Mouse (Mus musculus): ENCODE results near the gene Herc4.

Herc4 gene

GRCm38 (mm10) chr10:63243493-63244054 is at the start of gene Herc4:
TSS of gene Herc4 (plus strand) at chr10:63243810.
- peak; percentile 77 for DNase-seq (ENCODE audit: extremely low spot score, low read depth, low spot score)

- DNase-seq (ENCODE audit: extremely low spot score, low read depth, low spot score), result no peak
Measured at GRCm38 (mm10) chr10:63199008-63199407, 44.6 kb upstream of the Herc4 start.

GRCm38 (mm10) chr10:63201534-63201933 is 42.1 kb upstream of the Herc4 start:
- no peak for DNase-seq (ENCODE audit: extremely low spot score, low read depth, low spot score)

- DNase-seq (ENCODE audit: extremely low spot score, low read depth, low spot score), result no peak
Measured at GRCm38 (mm10) chr10:63203002-63203401, 40.6 kb upstream of the Herc4 start.

- DNase-seq (ENCODE audit: extremely low spot score, low read depth, low spot score), result no peak
Measured at GRCm38 (mm10) chr10:63203728-63204127, 39.9 kb upstream of the Herc4 start, which contains the start of gene Mypn. TSS of gene Mypn (minus strand) at chr10:63203952.

GRCm38 (mm10) chr10:63208871-63209270 is 34.7 kb upstream of the Herc4 start:
- no peak for DNase-seq (ENCODE audit: extremely low spot score, low read depth, low spot score)

GRCm38 (mm10) chr10:63221081-63221783 is 22.4 kb upstream of the Herc4 start:
- DNase-seq (ENCODE audit: extremely low spot score, low read depth, low spot score), result no peak

GRCm38 (mm10) chr10:63224341-63224740 is 19.3 kb upstream of the Herc4 start:
- no peak for DNase-seq (ENCODE audit: extremely low spot score, low read depth, low spot score)

GRCm38 (mm10) chr10:63230266-63230665 is 13.3 kb upstream of the Herc4 start:
- DNase-seq (ENCODE audit: extremely low spot score, low read depth, low spot score), result no peak

GRCm38 (mm10) chr10:63230854-63231253 is 12.8 kb upstream of the Herc4 start:
- DNase-seq (ENCODE audit: extremely low spot score, low read depth, low spot score), result no peak

GRCm38 (mm10) chr10:63231630-63232029 is 12.0 kb upstream of the Herc4 start:
- DNase-seq (ENCODE audit: extremely low spot score, low read depth, low spot score), result no peak

- no peak for DNase-seq (ENCODE audit: extremely low spot score, low read depth, low spot score)
Measured at GRCm38 (mm10) chr10:63234133-63234532, 9.5 kb upstream of the Herc4 start.

GRCm38 (mm10) chr10:63235889-63236288 is 7.7 kb upstream of the Herc4 start:
- DNase-seq (ENCODE audit: extremely low spot score, low read depth, low spot score), result no peak

- DNase-seq (ENCODE audit: extremely low spot score, low read depth, low spot score), result no peak
Measured at GRCm38 (mm10) chr10:63236663-63237062, 6.9 kb upstream of the Herc4 start.

- no peak for DNase-seq (ENCODE audit: extremely low spot score, low read depth, low spot score)
Measured at GRCm38 (mm10) chr10:63237206-63237605, 6.4 kb upstream of the Herc4 start.

GRCm38 (mm10) chr10:63238090-63238489 is 5.5 kb upstream of the Herc4 start:
- no peak for DNase-seq (ENCODE audit: extremely low spot score, low read depth, low spot score)

GRCm38 (mm10) chr10:63239848-63240247 is 3.8 kb upstream of the Herc4 start:
- no peak for DNase-seq (ENCODE audit: extremely low spot score, low read depth, low spot score)

- no peak for DNase-seq (ENCODE audit: extremely low spot score, low read depth, low spot score)
Measured at GRCm38 (mm10) chr10:63240868-63241271, 2.7 kb upstream of the Herc4 start.

- no peak for DNase-seq (ENCODE audit: extremely low spot score, low read depth, low spot score)
Measured at GRCm38 (mm10) chr10:63242798-63243435, 693 bp upstream of the Herc4 start.

- DNase-seq (ENCODE audit: extremely low spot score, low read depth, low spot score), result peak; percentile 3
Measured at GRCm38 (mm10) chr10:63244055-63244671, 553 bp downstream of the Herc4 start.

- peak; percentile 5 for DNase-seq (ENCODE audit: extremely low spot score, low read depth, low spot score)
Measured at GRCm38 (mm10) chr10:63244746-63245145, 1.1 kb downstream of the Herc4 start.

- DNase-seq (ENCODE audit: extremely low spot score, low read depth, low spot score), result no peak
Measured at GRCm38 (mm10) chr10:63245846-63246245, 2.2 kb downstream of the Herc4 start.
